Mouse (Mus musculus): ENCODE measurements around the gene Rnf222. TPM values are rescaled to one million over a fixed set of nuclear protein-coding genes. Genes with fewer than 3 reads are reported as not detected.
A peak's percentile ranks its signal among the peaks of the same experiment; 100 is the strongest.

The Rnf222 gene
- polyA plus RNA-seq, 1 experiment from 2014 or later, result not detected

GRCm38 (mm10) chr11:68893911-68894464 lies 5.6 kb downstream of the Rnf222 start:
- Histone ChIP-seq H3K27me3 (replicated peaks) (peaks cover 5% of the 10 kb centered on the region; the same call in 1 of the 2 replicates), H3K4me3 (no peak overlapping the region), H3K9me3 (no peaks in the 10 kb centered on the region), H3K4me2 (no peak overlapping the region), H3K36me3 (replicated peaks) (no peaks in the 10 kb centered on the region), H3K4me1 (no peaks in the 10 kb centered on the region), H3K9ac (no peak overlapping the region), H3K27ac (no peak overlapping the region)
- no peak for ATAC-seq (replicated peaks)
- whole genome bisulfite sequencing, result 79% methylated on average over 12 of the region's 12 CpGs

GRCm38 (mm10) chr11:68896247-68896646 lies 7.9 kb downstream of the Rnf222 start:
- 90% methylated on average over 5 of the region's 5 CpGs for WGBS
- ATAC-seq (replicated peaks), result no peak
- no peak overlapping the region for H3K27ac ChIP-seq
- no peaks in the 10 kb centered on the region for H3K36me3 ChIP-seq (replicated peaks)
- H3K27me3 ChIP-seq (replicated peaks), result peaks cover 5% of the 10 kb centered on the region; the same call in 1 of the 2 replicates
- H3K4me2 ChIP-seq, result no peak overlapping the region
- no peak overlapping the region for H3K9ac ChIP-seq
- no peaks in the 10 kb centered on the region for H3K9me3 ChIP-seq
- peaks cover 4% of the 10 kb centered on the region; the same call in 1 of the 2 replicates for H3K4me1 ChIP-seq
- no peak overlapping the region for H3K4me3 ChIP-seq

GRCm38 (mm10) chr11:68897120-68897519 lies 8.8 kb downstream of the Rnf222 start:
- Histone ChIP-seq H3K4me3 (no peak overlapping the region), H3K27ac (no peak overlapping the region), H3K9ac (no peak overlapping the region), H3K4me2 (no peak overlapping the region), H3K36me3 (replicated peaks) (no peaks in the 10 kb centered on the region), H3K9me3 (no peaks in the 10 kb centered on the region), H3K27me3 (replicated peaks) (peaks cover 5% of the 10 kb centered on the region; the same call in 1 of the 2 replicates), H3K4me1 (peaks cover 4% of the 10 kb centered on the region; the same call in 1 of the 2 replicates)
- no peak for ATAC-seq (replicated peaks)
- WGBS, result 43% methylated on average over 4 of the region's 4 CpGs

- no peak overlapping the region for H3K27ac ChIP-seq
- ATAC-seq (replicated peaks), result no peak
- 67% methylated on average over 6 of the region's 6 CpGs for WGBS
- H3K9me3 ChIP-seq, result no peaks in the 10 kb centered on the region
- H3K4me3 ChIP-seq, result no peak overlapping the region
- H3K4me1 ChIP-seq, result peaks cover 10% of the 10 kb centered on the region
- H3K9ac ChIP-seq, result no peak overlapping the region
- H3K27me3 ChIP-seq (replicated peaks), result peaks cover 5% of the 10 kb centered on the region; the same call in 1 of the 2 replicates
- no peak overlapping the region for H3K4me2 ChIP-seq
- no peaks in the 10 kb centered on the region for H3K36me3 ChIP-seq (replicated peaks)
Measured at GRCm38 (mm10) chr11:68897838-68898237, 9.5 kb downstream of the Rnf222 start.

- Histone ChIP-seq H3K36me3 (replicated peaks) (peaks cover 8% of the 10 kb centered on the region), H3K27ac (no peak overlapping the region), H3K4me2 (no peak overlapping the region), H3K4me1 (peaks cover 14% of the 10 kb centered on the region), H3K9ac (no peak overlapping the region), H3K4me3 (no peak overlapping the region), H3K9me3 (no peaks in the 10 kb centered on the region), H3K27me3 (replicated peaks) (peaks cover 5% of the 10 kb centered on the region; the same call in 1 of the 2 replicates)
- no peak for ATAC-seq (replicated peaks)
- WGBS, result 90% methylated on average over 6 of the region's 6 CpGs
Measured at GRCm38 (mm10) chr11:68898790-68899189, 10.4 kb downstream of the Rnf222 start.

- Histone ChIP-seq H3K36me3 (replicated peaks) (peaks cover 17% of the 10 kb centered on the region), H3K4me3 (no peak overlapping the region), H3K4me1 (peaks cover 14% of the 10 kb centered on the region), H3K27ac (no peak overlapping the region), H3K4me2 (no peak overlapping the region), H3K27me3 (replicated peaks) (peaks cover 5% of the 10 kb centered on the region; the same call in 1 of the 2 replicates), H3K9me3 (no peaks in the 10 kb centered on the region), H3K9ac (no peak overlapping the region)
- ATAC-seq (replicated peaks), result no peak
- 87% methylated on average over 8 of the region's 8 CpGs for WGBS
Measured at GRCm38 (mm10) chr11:68899815-68900214, 11.5 kb downstream of the Rnf222 start.

GRCm38 (mm10) chr11:68900519-68901350 lies 12.4 kb downstream of the Rnf222 start:
- H3K4me2 ChIP-seq, result peak overlapping the region; percentile 53
- WGBS, result 29% methylated on average over 31 of the region's 31 CpGs
- H3K9ac ChIP-seq, result peak overlapping the region; percentile 32
- H3K36me3 ChIP-seq (replicated peaks), result peaks cover 23% of the 10 kb centered on the region
- H3K4me1 ChIP-seq, result peaks cover 14% of the 10 kb centered on the region
- H3K27ac ChIP-seq, result no peak overlapping the region
- H3K9me3 ChIP-seq, result no peaks in the 10 kb centered on the region
- peak overlapping the region; percentile 83 for H3K4me3 ChIP-seq
- H3K27me3 ChIP-seq (replicated peaks), result peaks cover 5% of the 10 kb centered on the region; the same call in 1 of the 2 replicates
- ATAC-seq (replicated peaks), result peak; percentile 59

GRCm38 (mm10) chr11:68901351-68902046 lies 13.1 kb downstream of the Rnf222 start, which contains the start of gene Rpl26:
Rpl26 (plus strand) TSS chr11:68901583.
- Histone ChIP-seq H3K36me3 (replicated peaks) (peaks cover 31% of the 10 kb centered on the region), H3K27ac (peak within 1 kb of the TSS; percentile 88), H3K4me2 (peak within 1 kb of the TSS; percentile 64), H3K9me3 (no peaks in the 10 kb centered on the region), H3K4me3 (peak within 1 kb of the TSS; percentile 83), H3K9ac (peak within 1 kb of the TSS; percentile 98), H3K27me3 (replicated peaks) (peaks cover 5% of the 10 kb centered on the region; the same call in 1 of the 2 replicates), H3K4me1 (peaks cover 14% of the 10 kb centered on the region)
- ATAC-seq (replicated peaks), result peak; percentile 92
- 1% methylated on average over 52 of the region's 52 CpGs for WGBS

GRCm38 (mm10) chr11:68902047-68902364 lies 13.7 kb downstream of the Rnf222 start:
- WGBS, result under 1% methylated on average over 10 of the region's 10 CpGs
- peaks cover 14% of the 10 kb centered on the region for H3K4me1 ChIP-seq
- H3K27ac ChIP-seq, result peak overlapping the region; percentile 88
- ATAC-seq (replicated peaks), result no peak
- H3K9me3 ChIP-seq, result no peaks in the 10 kb centered on the region
- H3K4me2 ChIP-seq, result peak overlapping the region; percentile 64
- H3K27me3 ChIP-seq (replicated peaks), result peaks cover 5% of the 10 kb centered on the region; the same call in 1 of the 2 replicates
- peaks cover 35% of the 10 kb centered on the region for H3K36me3 ChIP-seq (replicated peaks)
- peak overlapping the region; percentile 83 for H3K4me3 ChIP-seq
- H3K9ac ChIP-seq, result peak overlapping the region; percentile 98

GRCm38 (mm10) chr11:68902367-68902766 lies 14.0 kb downstream of the Rnf222 start:
- Histone ChIP-seq H3K36me3 (replicated peaks) (peaks cover 35% of the 10 kb centered on the region), H3K4me3 (peak overlapping the region; percentile 83), H3K4me2 (peak overlapping the region; percentile 64), H3K27me3 (replicated peaks) (peaks cover 5% of the 10 kb centered on the region; the same call in 1 of the 2 replicates), H3K4me1 (peaks cover 14% of the 10 kb centered on the region), H3K9ac (peak overlapping the region; percentile 98), H3K27ac (no peak overlapping the region), H3K9me3 (no peaks in the 10 kb centered on the region)
- ATAC-seq (replicated peaks), result no peak
- 7% methylated on average over 11 of the region's 11 CpGs for WGBS

- peaks cover 35% of the 10 kb centered on the region for H3K36me3 ChIP-seq (replicated peaks)
- 91% methylated on average over 5 of the region's 5 CpGs for WGBS
Measured at GRCm38 (mm10) chr11:68902823-68903222, 14.5 kb downstream of the Rnf222 start.

GRCm38 (mm10) chr11:68903775-68904174 lies 15.4 kb downstream of the Rnf222 start:
- no peak for ATAC-seq (replicated peaks)
- no peaks in the 10 kb centered on the region for H3K9me3 ChIP-seq
- no peak overlapping the region for H3K9ac ChIP-seq
- H3K27me3 ChIP-seq (replicated peaks), result peaks cover 2% of the 10 kb centered on the region; the same call in 1 of the 2 replicates
- no peak overlapping the region for H3K4me2 ChIP-seq
- no peak overlapping the region for H3K4me3 ChIP-seq
- 94% methylated on average over 2 of the region's 2 CpGs for WGBS
- H3K36me3 ChIP-seq (replicated peaks), result peaks cover 35% of the 10 kb centered on the region
- H3K27ac ChIP-seq, result no peak overlapping the region
- peaks cover 14% of the 10 kb centered on the region for H3K4me1 ChIP-seq

More at GRCm38 (mm10) chr11:68902823-68903222, 14.5 kb downstream of the Rnf222 start:
- peak overlapping the region; percentile 83 for H3K4me3 ChIP-seq
- peak overlapping the region; percentile 64 for H3K4me2 ChIP-seq
- H3K9me3 ChIP-seq, result no peaks in the 10 kb centered on the region
- no peak overlapping the region for H3K27ac ChIP-seq
- H3K27me3 ChIP-seq (replicated peaks), result peaks cover 5% of the 10 kb centered on the region; the same call in 1 of the 2 replicates
- peak overlapping the region; percentile 98 for H3K9ac ChIP-seq
- peaks cover 14% of the 10 kb centered on the region for H3K4me1 ChIP-seq
- no peak for ATAC-seq (replicated peaks)

Data from midbrain, embryonic 15.5 days (tissue).